Mouse (Mus musculus) heart, embryonic 13.5 days (tissue): ENCODE results near the gene Speg. TPM values are rescaled to one million over a fixed set of nuclear protein-coding genes. Genes with fewer than 3 reads are reported as not detected.
A peak's percentile ranks its signal among the peaks of the same experiment; 100 is the strongest.

Experiments used
- ATAC-seq: fragments of 200-750 bp; cut with Nextera tagmentation; 2 replicates; pipeline ENCODE4 v1.8.0; 2017; ENCODE audit warnings: moderate TSS enrichment; ENCODE audit not compliant: insufficient number of reproducible peaks, low FRiP score, low TSS enrichment; ENCODE audit errors: extremely low read depth
- H3K27ac ChIP-seq: fragments of 300-500 bp; sonication (generic); replicated peaks from 2 replicates; pipeline ENCODE4 v1.5.1; 2015; ENCODE audit warnings: moderate library complexity, mild to moderate bottlenecking, inconsistent platforms
- H3K27me3 ChIP-seq: fragments of 300-500 bp; sonication (generic); replicated peaks from 2 replicates; pipeline ENCODE4 v1.6.1; 2015; ENCODE audit warnings: mild to moderate bottlenecking, inconsistent platforms
- H3K36me3 ChIP-seq: fragments of 300-500 bp; sonication (generic); 2 replicates; pipeline ENCODE4 v1.6.1; 2015; ENCODE audit warnings: mild to moderate bottlenecking, inconsistent platforms
- H3K4me1 ChIP-seq: fragments of 300-500 bp; sonication (generic); 2 replicates; pipeline ENCODE4 v1.6.1; 2015; ENCODE audit warnings: inconsistent platforms
- H3K4me2 ChIP-seq: fragments of 300-500 bp; sonication (generic); 2 replicates; pipeline ENCODE4 v1.6.1; 2015; ENCODE audit warnings: inconsistent platforms, mild to moderate bottlenecking, moderate library complexity
- H3K4me3 ChIP-seq: fragments of 300-500 bp; sonication (generic); 2 replicates; pipeline ENCODE4 v1.5.1; 2015; ENCODE audit warnings: moderate library complexity, mild to moderate bottlenecking, inconsistent platforms
- H3K9ac ChIP-seq: fragments of 300-500 bp; sonication (generic); 2 replicates; pipeline ENCODE4 v1.6.1; 2015; ENCODE audit warnings: inconsistent platforms, mild to moderate bottlenecking, moderate library complexity
- H3K9me3 ChIP-seq: fragments of 300-500 bp; sonication (generic); 2 replicates; pipeline ENCODE4 v1.6.1; 2016; ENCODE audit warnings: inconsistent platforms
- WGBS: fragments of 180-500 bp; shearing (Covaris S2); methylation state at CpG from one replicate; pipeline ENCODE4 v1.1.7; 2015; ENCODE audit warnings: mixed read lengths; 5-methylcytosine and 5-hydroxymethylcytosine counted together
- polyA plus RNA-seq: library from polyadenylated mRNA; unstranded; fragments of >200 nt; fragmentation: Nextera tagmentation; extraction: Ambion mirVana; gene quantifications from 2 replicates; pipeline ENCODE4 v1.2.1, GENCODE M21; 2015

Speg gene
- polyA plus RNA-seq, 1 experiment from 2014 or later, result 55.1 TPM

DNA sequence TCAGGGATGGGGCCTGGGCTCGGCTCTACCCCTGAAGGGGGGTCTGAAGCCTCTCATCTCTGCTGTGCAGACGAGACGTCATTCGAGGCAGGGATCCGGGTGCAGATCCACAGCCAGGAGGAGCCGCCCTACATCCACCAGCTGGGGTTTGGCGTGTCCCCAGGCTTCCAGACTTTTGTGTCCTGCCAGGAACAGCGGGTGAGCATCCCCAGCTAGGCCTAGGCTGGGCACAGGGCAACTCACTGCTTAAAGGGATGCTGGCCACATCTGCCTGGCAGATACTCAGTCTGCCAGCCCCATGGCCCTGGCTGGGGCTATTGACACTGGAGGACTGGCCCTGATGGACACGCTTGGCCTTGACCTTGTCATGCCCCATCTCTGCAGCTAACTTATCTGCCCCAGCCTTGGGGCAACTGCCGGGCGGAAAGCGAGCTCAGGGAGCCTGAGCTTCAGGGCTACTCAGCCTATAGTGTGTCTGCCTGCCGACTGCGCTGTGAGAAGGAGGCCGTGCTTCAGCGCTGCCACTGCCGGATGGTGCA lies 94.3 kb downstream of the Speg start:
- Histone ChIP-seq H3K4me3 (no peak overlapping the region), H3K27me3 (peaks cover 93% of the 10 kb centered on the region), H3K9me3 (no peaks in the 10 kb centered on the region), H3K4me2 (no peak overlapping the region), H3K27ac (no peak overlapping the region), H3K9ac (no peak overlapping the region), H3K4me1 (peaks cover 11% of the 10 kb centered on the region), H3K36me3 (peaks cover 16% of the 10 kb centered on the region)
- WGBS, result 68% methylated on average over 17 of the region's 17 CpGs
- no peak for ATAC-seq

GRCm38 (mm10) chr1:75476441-75476840 lies 101.3 kb downstream of the Speg start:
- no peak overlapping the region for H3K27ac ChIP-seq
- peaks cover 24% of the 10 kb centered on the region for H3K4me1 ChIP-seq
- 92% methylated on average over 11 of the region's 11 CpGs for WGBS
- peaks cover 70% of the 10 kb centered on the region for H3K27me3 ChIP-seq
- no peak overlapping the region for H3K9ac ChIP-seq
- H3K4me3 ChIP-seq, result no peak overlapping the region
- no peaks in the 10 kb centered on the region for H3K9me3 ChIP-seq
- H3K36me3 ChIP-seq, result peaks cover 44% of the 10 kb centered on the region
- H3K4me2 ChIP-seq, result no peak overlapping the region
- no peak for ATAC-seq

DNA sequence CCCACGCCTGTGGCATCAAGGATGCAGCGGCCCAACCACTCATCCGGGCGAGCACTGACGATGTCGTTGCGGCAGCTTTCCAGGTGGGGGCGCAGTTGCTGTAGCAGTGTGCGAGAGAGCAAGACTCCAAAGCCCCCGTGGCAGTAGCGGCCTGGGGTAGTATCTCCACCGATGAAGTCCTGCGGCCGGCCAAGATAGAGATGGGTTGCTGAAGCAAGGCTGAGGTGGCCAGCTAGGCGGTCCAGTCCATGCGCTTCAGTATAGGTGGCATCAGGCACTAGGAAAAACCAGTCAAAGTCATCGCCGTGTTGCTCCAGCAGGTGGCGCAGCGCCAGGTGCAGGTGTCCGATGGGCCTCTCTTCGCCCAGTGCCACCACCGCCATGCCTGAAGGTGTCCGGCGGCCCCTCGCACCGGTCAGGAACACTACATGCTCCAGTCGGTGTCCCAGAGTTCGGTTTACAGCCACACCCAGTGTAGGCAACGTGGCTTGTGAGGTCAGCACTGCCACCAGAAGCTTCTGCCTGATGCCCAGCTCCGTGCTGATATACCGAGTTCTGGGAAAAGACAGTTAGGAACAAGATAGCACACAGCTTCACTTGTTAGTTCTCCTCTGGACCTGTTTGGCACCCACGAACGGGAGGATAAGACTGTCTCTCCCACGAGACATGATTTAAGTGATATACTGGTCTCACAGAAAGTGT lies 102.3 kb downstream of the Speg start:
- Histone ChIP-seq H3K9ac (peak overlapping the region; percentile 81; the same call in 1 of the 2 replicates), H3K36me3 (peaks cover 44% of the 10 kb centered on the region), H3K4me2 (peak overlapping the region; percentile 73), H3K4me1 (peaks cover 24% of the 10 kb centered on the region), H3K9me3 (no peaks in the 10 kb centered on the region), H3K27ac (no peak overlapping the region), H3K27me3 (peaks cover 71% of the 10 kb centered on the region), H3K4me3 (peak overlapping the region; percentile 69)
- ATAC-seq, result no peak
- 12% methylated on average over 35 of the region's 35 CpGs for WGBS

- H3K27ac ChIP-seq, result peak overlapping the region; percentile 81; the same call in 1 of the 2 replicates
- H3K36me3 ChIP-seq, result peaks cover 42% of the 10 kb centered on the region
- peak overlapping the region; percentile 81 for H3K9ac ChIP-seq
- H3K27me3 ChIP-seq, result peaks cover 71% of the 10 kb centered on the region
- WGBS, result 39% methylated on average over 3 of the region's 3 CpGs
- H3K4me3 ChIP-seq, result peak overlapping the region; percentile 69
- H3K9me3 ChIP-seq, result no peaks in the 10 kb centered on the region
- peak overlapping the region; percentile 73 for H3K4me2 ChIP-seq
- ATAC-seq, result no peak
- peaks cover 24% of the 10 kb centered on the region for H3K4me1 ChIP-seq
Measured at GRCm38 (mm10) chr1:75477966-75478290, 102.8 kb downstream of the Speg start.

- H3K36me3 ChIP-seq, result peaks cover 36% of the 10 kb centered on the region
- no peak; the same call in 1 of the 2 replicates for ATAC-seq
- under 1% methylated on average over 25 of the region's 25 CpGs for WGBS
- peaks cover 71% of the 10 kb centered on the region for H3K27me3 ChIP-seq
- peak overlapping the region; percentile 81 for H3K9ac ChIP-seq
- peak overlapping the region; percentile 69 for H3K4me3 ChIP-seq
- no peaks in the 10 kb centered on the region for H3K9me3 ChIP-seq
- peak overlapping the region; percentile 81 for H3K27ac ChIP-seq
- peaks cover 24% of the 10 kb centered on the region for H3K4me1 ChIP-seq
- H3K4me2 ChIP-seq, result peak overlapping the region; percentile 73
Measured at GRCm38 (mm10) chr1:75478497-75478896, 103.4 kb downstream of the Speg start.

DNA sequence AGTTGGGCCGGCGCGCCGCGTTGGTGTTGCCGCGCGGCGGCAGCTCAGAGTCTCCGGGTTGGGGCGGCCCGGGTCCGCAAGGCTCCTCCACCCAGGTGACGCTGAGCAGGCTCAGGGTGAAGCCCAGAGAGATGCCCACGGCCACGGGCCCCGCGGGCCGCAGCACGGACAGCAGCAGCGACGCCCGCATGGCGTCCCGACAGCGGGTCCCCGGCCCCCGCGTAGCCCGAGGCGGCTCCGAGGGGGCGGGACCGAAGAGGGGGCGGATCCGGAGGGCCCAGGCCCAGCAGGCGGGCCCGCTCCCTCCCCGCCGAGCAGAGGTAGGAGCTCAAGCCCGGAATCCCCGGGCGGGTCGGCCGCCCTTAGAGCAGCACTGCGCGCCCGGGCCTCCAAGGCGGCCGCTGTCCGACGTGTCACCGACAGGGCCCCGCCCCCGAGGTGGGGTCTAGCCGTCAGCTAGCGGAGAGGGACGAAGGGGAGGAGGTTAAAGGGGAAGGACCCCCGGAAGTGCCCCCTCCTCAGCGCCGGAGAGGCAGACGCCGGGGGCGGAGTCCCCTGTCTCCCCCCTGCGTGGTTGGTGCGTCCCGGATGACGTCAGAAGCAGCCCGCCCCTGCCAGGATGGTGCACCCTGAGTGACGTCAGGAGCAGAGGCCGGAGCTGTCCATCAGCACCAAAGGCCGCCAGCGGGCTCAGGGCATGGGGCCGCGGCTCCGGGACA lies 104.0 kb downstream of the Speg start, which contains the start of the genes Chpf and Tmem198:
Gene Chpf, minus strand, starts transcription at position 392 of the 719 bp plus-strand sequence.
Gene Tmem198, plus strand, starts transcription at position 617 of the 719 bp plus-strand sequence.
- Histone ChIP-seq H3K27me3 (peaks cover 71% of the 10 kb centered on the region), H3K27ac (peak within 1 kb of the TSS; percentile 81), H3K4me1 (peaks cover 24% of the 10 kb centered on the region), H3K9me3 (no peaks in the 10 kb centered on the region), H3K36me3 (peaks cover 30% of the 10 kb centered on the region), H3K4me2 (peak within 1 kb of the TSS; percentile 73), H3K4me3 (peak within 1 kb of the TSS; percentile 69), H3K9ac (peak within 1 kb of the TSS; percentile 81)
- ATAC-seq, result peak; percentile 87
- WGBS, result under 1% methylated on average over 69 of the region's 76 CpGs

DNA sequence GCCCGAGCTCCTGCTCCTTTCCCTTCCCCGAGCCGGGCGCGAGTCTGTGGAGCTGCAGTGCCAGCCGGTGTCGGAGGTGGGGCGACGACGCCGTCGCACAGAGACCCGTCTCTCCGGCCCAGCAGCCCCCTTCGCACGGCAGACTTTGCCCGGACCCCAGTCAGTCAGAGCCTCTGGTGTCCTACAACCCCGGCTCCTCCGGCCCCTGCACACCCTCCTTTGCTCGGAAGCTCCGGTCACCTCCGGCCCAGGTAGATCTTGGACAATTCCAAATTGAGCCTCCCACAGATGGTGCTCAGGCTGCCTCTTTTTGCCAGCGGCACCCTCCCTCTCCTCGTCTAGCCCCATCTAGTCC lies 104.5 kb downstream of the Speg start:
- H3K4me2 ChIP-seq, result peak overlapping the region; percentile 73
- 0 out of 2 replicates have a peak overlapping the region, but pooled peaks have one; percentile 16 for H3K9ac ChIP-seq
- ATAC-seq, result no peak
- H3K27me3 ChIP-seq, result peaks cover 71% of the 10 kb centered on the region
- H3K4me3 ChIP-seq, result peak overlapping the region; percentile 69
- peaks cover 25% of the 10 kb centered on the region for H3K36me3 ChIP-seq
- H3K4me1 ChIP-seq, result peaks cover 24% of the 10 kb centered on the region
- H3K9me3 ChIP-seq, result no peaks in the 10 kb centered on the region
- H3K27ac ChIP-seq, result no peak overlapping the region
- 1% methylated on average over 24 of the region's 24 CpGs for WGBS

DNA sequence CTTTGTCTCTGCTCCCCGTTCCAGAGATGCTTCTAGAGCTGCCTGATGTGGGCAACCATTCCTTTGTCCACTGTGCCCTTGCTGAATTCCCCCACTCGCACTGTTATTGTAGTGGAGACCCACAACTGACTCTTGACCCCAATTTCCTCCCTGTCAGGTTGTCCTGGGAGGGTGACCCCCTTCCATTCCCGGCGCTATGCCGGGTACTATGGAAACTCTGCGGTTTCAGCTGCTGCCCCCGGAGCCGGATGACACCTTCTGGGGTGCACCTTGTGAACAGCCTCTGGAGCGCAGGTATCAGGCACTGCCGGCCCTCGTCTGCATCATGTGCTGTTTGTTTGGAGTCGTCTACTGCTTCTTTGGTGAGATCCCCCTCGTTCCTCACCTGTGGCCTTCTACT lies 104.9 kb downstream of the Speg start:
- H3K27me3 ChIP-seq, result peaks cover 71% of the 10 kb centered on the region

GRCm38 (mm10) chr1:75480735-75481134 lies 105.6 kb downstream of the Speg start:
- Histone ChIP-seq H3K27ac (no peak overlapping the region), H3K4me3 (no peak overlapping the region), H3K4me1 (peaks cover 24% of the 10 kb centered on the region), H3K4me2 (no peak overlapping the region), H3K27me3 (peaks cover 71% of the 10 kb centered on the region), H3K36me3 (peaks cover 23% of the 10 kb centered on the region), H3K9ac (no peak overlapping the region), H3K9me3 (no peaks in the 10 kb centered on the region)
- 76% methylated on average over 7 of the region's 7 CpGs for WGBS
- no peak for ATAC-seq

More for the DNA sequence above, 104.9 kb downstream of the Speg start:
- Histone ChIP-seq H3K4me1 (peaks cover 24% of the 10 kb centered on the region), H3K9me3 (no peaks in the 10 kb centered on the region), H3K27ac (no peak overlapping the region), H3K9ac (no peak overlapping the region), H3K4me3 (peak overlapping the region; percentile 69), H3K4me2 (peak overlapping the region; percentile 73), H3K36me3 (peaks cover 23% of the 10 kb centered on the region)
- WGBS, result 25% methylated on average over 13 of the region's 13 CpGs
- ATAC-seq, result no peak
